Mouse (Mus musculus) T-helper 2 cell (primary cell): ENCODE data around the gene Ttc39b.

Source experiments
- in situ Hi-C: fragments of 300-600 bp; cut with MboI, MseI; formaldehyde crosslinking; loops from one replicate; pipeline ENCODE4 v1.15.1; 2025; ENCODE audit warnings: high pct_unique_total_duplicates

Gene Ttc39b

GRCm38 (mm10) chr4:83186448-83186847 is 137.6 kb downstream of the Ttc39b start:
- in situ Hi-C loops: no loop called here

DNA sequence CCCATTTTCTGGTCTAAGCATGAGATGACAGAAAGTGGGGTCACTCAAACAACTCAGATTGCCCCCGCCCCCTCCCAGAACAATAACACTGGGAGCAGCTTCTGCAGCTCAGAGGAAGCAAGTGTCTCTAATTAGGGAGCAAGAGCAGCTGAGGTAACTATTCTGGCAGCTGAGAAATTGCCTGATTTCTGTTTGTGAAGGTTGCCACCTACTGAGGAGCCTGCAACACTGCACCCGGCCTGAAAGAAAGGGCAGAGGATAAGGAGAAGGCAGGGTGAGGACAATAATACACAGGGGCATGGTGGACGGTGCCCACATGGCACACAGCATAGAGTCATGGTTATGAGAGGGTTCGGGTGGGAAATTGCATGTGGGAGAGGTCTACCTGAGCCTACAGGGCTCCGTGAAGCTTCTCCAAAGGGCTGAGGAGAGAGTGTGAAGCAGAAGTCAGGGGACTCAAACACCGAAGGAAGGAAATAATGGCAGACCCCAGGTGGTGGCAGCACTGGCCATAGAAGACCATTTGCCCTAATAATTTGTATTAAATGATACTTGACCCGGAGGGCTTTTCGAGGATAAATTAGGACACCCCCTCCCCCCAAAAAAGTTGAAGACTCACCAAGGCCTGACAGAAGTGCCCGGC is 140.6 kb downstream of the Ttc39b start:
- in situ Hi-C loops: no loop called here

DNA sequence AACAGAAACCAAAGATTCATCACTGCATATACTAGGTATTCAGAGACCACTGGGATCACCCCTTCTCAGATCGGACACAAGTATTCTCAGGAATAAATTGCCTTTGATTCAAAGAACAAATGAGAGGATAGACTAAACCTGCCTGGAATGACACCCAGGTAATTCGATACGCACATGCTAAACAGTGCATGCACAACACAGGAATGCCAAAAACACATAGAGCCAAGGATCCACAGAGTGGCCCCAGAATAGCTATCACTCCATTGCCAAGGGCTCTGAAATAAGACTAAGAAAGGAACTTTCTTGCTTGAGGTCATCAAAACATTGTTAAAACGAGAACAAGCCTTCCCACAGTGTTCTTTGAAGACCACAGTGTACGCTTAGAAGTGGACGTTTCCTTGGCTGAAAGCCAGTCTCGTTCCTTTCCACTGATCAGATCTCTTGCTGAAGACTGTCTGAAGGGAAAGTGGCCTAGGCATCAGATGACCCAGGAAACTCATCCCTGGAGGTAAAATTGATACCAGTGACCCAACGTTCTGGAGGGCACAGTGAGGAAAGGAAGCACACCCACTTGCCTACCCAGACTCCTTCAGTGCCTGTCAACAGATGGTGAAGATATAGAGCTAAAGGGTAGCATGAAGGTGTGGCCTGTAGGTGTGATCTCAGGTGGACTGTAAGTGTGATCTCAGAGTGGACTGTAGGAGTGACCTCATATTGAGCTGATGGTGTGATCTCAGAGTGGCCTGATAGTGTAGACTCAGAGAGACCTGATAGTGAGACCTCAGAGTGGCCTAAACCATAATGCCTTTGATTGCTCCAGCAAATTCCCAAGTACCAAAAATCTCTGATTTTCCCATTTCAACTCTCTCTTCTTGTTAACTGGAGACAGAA is 141.6 kb downstream of the Ttc39b start:
- in situ Hi-C loops: no loop called here

- in situ Hi-C loops: no loop called here
Measured at GRCm38 (mm10) chr4:83177471-83177870, 146.6 kb downstream of the Ttc39b start.

GRCm38 (mm10) chr4:83174946-83175345 is 149.1 kb downstream of the Ttc39b start:
- in situ Hi-C loops: no loop called here

DNA sequence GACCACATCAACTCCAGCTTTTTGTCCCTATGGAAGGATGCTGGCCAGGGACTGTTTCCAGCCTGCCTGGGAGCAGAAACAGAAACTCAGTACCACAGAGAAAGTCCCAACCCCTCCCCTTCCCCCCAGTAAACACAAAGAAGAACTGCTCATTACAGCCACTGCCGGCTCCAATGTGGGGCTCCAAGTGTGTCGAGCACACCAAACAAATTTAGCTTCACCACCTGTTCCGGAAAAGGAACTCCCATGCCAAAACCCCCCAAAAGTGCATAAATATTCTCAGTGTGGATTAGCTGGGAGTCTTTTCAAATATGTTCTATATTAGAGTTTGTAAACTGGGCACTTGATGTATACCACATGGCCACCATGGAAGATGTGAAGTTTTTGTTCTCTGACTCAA is 151.8 kb downstream of the Ttc39b start:
- in situ Hi-C loops: no loop called here

- in situ Hi-C loops: no loop called here
Measured at GRCm38 (mm10) chr4:83170741-83171140, 153.3 kb downstream of the Ttc39b start.
